Mouse (Mus musculus) stomach, embryonic 16.5 days (tissue): ENCODE measurements at regions not wholly inside any gene's neighbourhood (a gene's known extent, or its start where the extent isn't known, plus 50 kb on each side); places are given as distances from the start of the nearest gene placed in this dataset.
A peak's percentile ranks its signal among the peaks of the same experiment; 100 is the strongest.

Experiments used
- ATAC-seq: fragments of 200-750 bp; cut with Nextera tagmentation; 2 replicates; pipeline ENCODE4 v1.8.0; 2017; ENCODE audit warnings: moderate number of reproducible peaks, moderate TSS enrichment; ENCODE audit not compliant: insufficient read depth, low FRiP score
- H3K27ac ChIP-seq: fragments of 300-500 bp; sonication (generic); 2 replicates; pipeline ENCODE4 v1.5.1; 2014; ENCODE audit warnings: low read length
- H3K27me3 ChIP-seq: fragments of 300-500 bp; sonication (generic); 2 replicates; pipeline ENCODE4 v1.6.1; 2014; ENCODE audit warnings: low read length, control low read depth, mixed read lengths; ENCODE audit not compliant: control insufficient read depth, insufficient read depth
- H3K36me3 ChIP-seq: fragments of 300-500 bp; sonication (generic); 2 replicates; pipeline ENCODE4 v1.6.1; 2014; ENCODE audit warnings: low read length; ENCODE audit not compliant: control insufficient read depth, insufficient read depth
- H3K4me1 ChIP-seq: fragments of 300-500 bp; sonication (generic); 2 replicates; pipeline ENCODE4 v1.6.1; 2014; ENCODE audit warnings: low read length, control low read depth, mixed read lengths; ENCODE audit not compliant: control insufficient read depth, insufficient read depth
- H3K4me2 ChIP-seq: fragments of 300-500 bp; sonication (generic); 2 replicates; pipeline ENCODE4 v1.6.1; 2014; ENCODE audit warnings: low read depth, low read length, mixed read lengths
- H3K4me3 ChIP-seq: fragments of 300-500 bp; sonication (generic); replicated peaks from 2 replicates; pipeline ENCODE4 v1.5.1; 2014; ENCODE audit warnings: mild to moderate bottlenecking, low read length
- H3K9ac ChIP-seq: fragments of 300-500 bp; sonication (generic); 2 replicates; pipeline ENCODE4 v1.6.1; 2014; ENCODE audit warnings: low read length
- H3K9me3 ChIP-seq: fragments of 300-500 bp; sonication (generic); replicated peaks from 2 replicates; pipeline ENCODE4 v1.6.1; 2016; ENCODE audit warnings: low read length, control low read depth; ENCODE audit not compliant: control insufficient read depth
- WGBS: fragments of 180-500 bp; shearing (Covaris S2); extraction: QIAGEN DNeasy Blood & Tissue Kit; methylation state at CpG from one replicate; pipeline ENCODE4 v1.1.7; 2014; 5-methylcytosine and 5-hydroxymethylcytosine counted together

- ATAC-seq = no peak
- Histone ChIP-seq H3K27ac (no peak overlapping the region), H3K9ac (no peak overlapping the region), H3K27me3 (peaks cover 4% of the 10 kb centered on the region; the same call in 1 of the 2 replicates), H3K4me2 (no peak overlapping the region), H3K4me3 (no peak overlapping the region), H3K36me3 (no peaks in the 10 kb centered on the region), H3K9me3 (no peaks in the 10 kb centered on the region), H3K4me1 (peaks cover 5% of the 10 kb centered on the region)
- 67% methylated on average over 8 of the region's 8 CpGs for whole genome bisulfite sequencing
Measured at GRCm38 (mm10) chr17:14493751-14494320, 200.2 kb downstream of the Thbs2 start.

- Histone ChIP-seq H3K4me1 (peaks cover 5% of the 10 kb centered on the region), H3K9ac (no peak overlapping the region), H3K27ac (no peak overlapping the region), H3K36me3 (no peaks in the 10 kb centered on the region), H3K4me3 (no peak overlapping the region), H3K27me3 (peaks cover 4% of the 10 kb centered on the region; the same call in 1 of the 2 replicates), H3K4me2 (no peak overlapping the region), H3K9me3 (no peaks in the 10 kb centered on the region)
- 80% methylated on average over 10 of the region's 10 CpGs for WGBS
- ATAC-seq = no peak
Measured at GRCm38 (mm10) chr17:14492936-14493335, 201.1 kb downstream of the Thbs2 start.

DNA sequence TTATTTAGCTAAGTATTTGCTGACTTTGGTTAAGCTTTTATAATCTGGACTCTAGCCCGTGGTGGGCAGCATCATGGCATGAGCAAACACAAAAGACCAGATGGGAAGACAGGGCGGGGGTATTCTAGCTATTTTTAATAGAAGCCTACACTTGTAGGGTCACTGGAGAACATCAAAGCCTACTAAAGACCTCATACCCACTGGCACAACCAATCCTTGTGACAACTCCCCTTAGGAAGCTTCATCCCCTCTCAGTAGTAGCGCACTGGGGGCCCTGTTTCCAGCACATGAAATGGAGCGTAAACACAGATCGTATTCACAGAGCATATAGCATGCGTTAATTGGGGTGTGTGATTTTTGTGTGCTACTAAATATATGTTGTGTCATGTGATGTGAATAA is 202.4 kb downstream of the Smoc2 start:
- Histone ChIP-seq H3K27me3 (no peaks in the 10 kb centered on the region), H3K27ac (no peak overlapping the region), H3K9me3 (no peaks in the 10 kb centered on the region), H3K4me1 (no peaks in the 10 kb centered on the region), H3K4me2 (no peak overlapping the region), H3K4me3 (no peak overlapping the region), H3K9ac (no peak overlapping the region), H3K36me3 (no peaks in the 10 kb centered on the region)
- no peak for ATAC-seq
- WGBS = 86% methylated on average over 6 of the region's 6 CpGs

DNA sequence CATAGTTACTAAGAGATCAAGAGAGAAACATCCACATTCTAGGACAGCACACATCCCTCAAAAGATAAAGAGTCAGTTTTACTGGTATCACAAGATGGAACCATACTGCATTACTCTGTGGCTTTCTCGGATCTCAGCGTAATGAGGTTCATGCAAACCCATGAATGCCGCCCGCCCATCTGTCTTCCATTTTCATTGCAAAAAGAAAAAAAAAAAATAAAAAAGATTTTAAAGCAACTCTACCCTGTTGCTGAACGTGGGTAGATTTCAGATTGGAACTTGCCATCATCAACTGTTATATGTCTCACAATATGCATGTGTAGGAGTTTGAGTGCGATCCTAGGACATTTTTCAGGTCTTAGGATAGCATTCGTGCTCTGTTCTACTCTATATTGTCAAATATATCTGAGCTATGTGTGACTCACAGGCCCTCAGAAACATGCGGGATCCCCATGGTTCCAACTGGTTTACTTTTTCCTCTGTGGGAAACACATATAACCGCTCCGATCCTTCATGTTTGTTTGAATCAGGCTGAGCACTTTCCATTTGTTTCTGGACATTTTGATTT is 199.7 kb downstream of the Smoc2 start:
- Histone ChIP-seq H3K27ac (no peak overlapping the region), H3K36me3 (no peaks in the 10 kb centered on the region), H3K9me3 (no peaks in the 10 kb centered on the region), H3K27me3 (no peaks in the 10 kb centered on the region), H3K4me3 (no peak overlapping the region), H3K4me2 (no peak overlapping the region), H3K9ac (no peak overlapping the region), H3K4me1 (peaks cover 11% of the 10 kb centered on the region)
- ATAC-seq = no peak
- WGBS = 83% methylated on average over 10 of the region's 10 CpGs

GRCm38 (mm10) chr17:14476707-14477106 is 197.4 kb downstream of the Smoc2 start:
- WGBS = 79% methylated on average over 12 of the region's 12 CpGs
- Histone ChIP-seq H3K36me3 (no peaks in the 10 kb centered on the region), H3K4me1 (peaks cover 11% of the 10 kb centered on the region), H3K4me3 (no peak overlapping the region), H3K4me2 (no peak overlapping the region), H3K9me3 (no peaks in the 10 kb centered on the region), H3K27me3 (no peaks in the 10 kb centered on the region), H3K9ac (no peak overlapping the region), H3K27ac (no peak overlapping the region)
- ATAC-seq = no peak

DNA sequence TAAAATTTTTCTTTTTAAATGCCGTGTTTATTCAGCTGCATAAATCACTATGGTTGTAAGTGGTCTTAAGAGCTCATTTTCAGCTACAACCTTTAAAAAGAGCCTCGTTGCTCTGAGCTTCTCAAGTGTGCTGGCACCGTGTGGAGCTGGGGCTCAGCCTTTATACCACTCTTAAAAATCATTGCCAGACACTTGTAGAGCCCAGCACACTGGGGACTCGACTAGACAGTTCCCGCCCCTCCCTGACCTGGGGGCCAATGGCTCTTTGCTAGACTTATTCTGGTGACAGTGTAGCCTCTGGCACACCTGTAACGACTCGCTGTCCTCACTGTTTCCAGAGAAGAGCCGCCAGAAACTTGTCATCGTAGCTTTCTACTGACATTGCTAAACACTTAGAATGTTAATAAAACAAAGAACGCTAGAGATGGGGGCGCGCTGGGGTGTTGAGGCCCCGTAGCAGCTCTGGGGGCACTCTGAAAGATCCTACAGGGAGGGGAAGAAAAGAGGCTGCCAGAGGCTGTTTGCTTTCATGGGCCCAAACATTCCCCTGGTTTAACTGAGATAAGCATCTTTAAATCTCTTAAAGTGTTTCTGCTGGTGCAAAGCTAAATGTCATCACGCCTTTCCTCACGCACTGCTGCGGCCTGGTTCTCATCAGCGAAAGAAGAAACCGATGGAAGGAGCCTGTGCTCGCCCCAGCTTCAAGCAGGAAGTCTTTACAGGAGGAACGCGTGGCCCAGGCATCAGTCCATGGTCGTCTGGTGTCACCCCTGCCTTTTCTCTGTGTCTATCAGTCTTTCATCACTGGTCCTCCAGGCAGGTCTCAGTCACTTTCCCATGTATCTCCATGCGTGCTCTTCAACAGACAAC is 196.7 kb downstream of the Smoc2 start:
- H3K36me3 ChIP-seq = no peaks in the 10 kb centered on the region
- peak; percentile 44; the same call in 1 of the 2 replicates for ATAC-seq
- H3K4me2 ChIP-seq = 0 out of 2 replicates have a peak overlapping the region, but pooled peaks have one; percentile 11
- 0 out of 2 replicates have a peak overlapping the region, but pooled peaks have one; percentile 22 for H3K9ac ChIP-seq
- peaks cover 11% of the 10 kb centered on the region for H3K4me1 ChIP-seq
- no peaks in the 10 kb centered on the region for H3K9me3 ChIP-seq
- peak overlapping the region; percentile 16; the same call in 1 of the 2 replicates for H3K27ac ChIP-seq
- H3K4me3 ChIP-seq = no peak overlapping the region
- no peaks in the 10 kb centered on the region for H3K27me3 ChIP-seq
- 17% methylated on average over 23 of the region's 23 CpGs for WGBS

DNA sequence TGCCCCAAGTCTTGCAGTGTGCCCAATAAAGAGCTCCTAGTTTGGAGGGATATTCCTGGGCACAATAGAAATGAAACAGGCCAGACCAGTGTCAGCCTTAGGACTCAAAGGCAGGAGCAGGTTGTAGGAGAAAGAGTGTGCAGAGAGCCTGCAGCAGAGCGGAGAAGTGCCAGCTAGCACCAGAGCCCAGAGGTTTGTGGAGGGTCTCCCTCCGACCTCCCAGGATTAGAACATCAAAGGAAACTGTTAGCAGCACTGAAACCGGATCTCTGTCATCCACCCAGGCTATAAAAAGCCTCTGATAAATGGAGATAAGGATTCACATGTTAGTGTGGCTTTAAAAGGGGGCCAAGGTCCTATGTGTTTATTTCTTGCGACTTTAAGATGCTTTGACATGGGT is 196.0 kb downstream of the Smoc2 start:
- H3K27me3 ChIP-seq = no peaks in the 10 kb centered on the region
- H3K9me3 ChIP-seq = no peaks in the 10 kb centered on the region
- no peak overlapping the region for H3K4me2 ChIP-seq
- H3K4me3 ChIP-seq = no peak overlapping the region
- peaks cover 11% of the 10 kb centered on the region for H3K4me1 ChIP-seq
- H3K9ac ChIP-seq = no peak overlapping the region
- H3K36me3 ChIP-seq = no peaks in the 10 kb centered on the region
- WGBS = 18% methylated on average over 4 of the region's 4 CpGs
- ATAC-seq = no peak
- no peak overlapping the region for H3K27ac ChIP-seq

DNA sequence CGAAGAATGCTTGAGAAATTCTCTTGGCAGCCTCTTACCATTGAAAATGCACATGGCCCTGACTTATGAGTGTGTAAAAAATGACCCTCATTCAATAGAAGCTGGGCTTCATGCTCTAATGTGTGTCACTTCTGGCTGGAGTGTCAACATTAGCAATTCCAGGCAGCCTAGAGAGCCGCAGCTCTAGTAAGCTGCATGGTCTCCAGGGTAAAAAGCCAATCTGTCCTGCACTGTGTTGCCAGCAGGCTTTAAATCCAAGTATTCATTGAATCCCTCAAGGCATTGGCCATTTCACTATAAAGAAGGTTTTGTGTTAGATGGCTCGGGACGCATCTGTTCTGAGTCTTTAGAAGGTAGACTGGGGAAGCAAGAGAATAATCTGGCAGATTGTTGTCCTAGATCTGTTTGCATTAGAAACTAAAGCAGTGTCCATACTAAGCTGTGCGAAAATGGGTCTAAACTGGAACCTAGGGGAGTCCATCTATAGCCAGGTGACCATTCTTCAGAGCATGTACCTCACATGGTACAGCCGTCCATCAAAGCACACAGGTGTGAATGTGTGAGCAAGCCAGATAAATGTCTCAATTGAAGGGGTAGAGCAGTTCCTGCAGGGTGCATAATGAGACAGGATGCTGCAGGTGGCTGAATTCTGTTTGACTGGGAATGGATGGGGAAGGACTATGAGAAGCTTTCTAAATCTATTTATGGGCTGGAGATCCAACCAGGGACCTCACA is 189.6 kb downstream of the Smoc2 start:
- H3K27ac ChIP-seq = no peak overlapping the region
- H3K4me2 ChIP-seq = no peak overlapping the region
- H3K27me3 ChIP-seq = no peaks in the 10 kb centered on the region
- ATAC-seq = no peak
- H3K4me3 ChIP-seq = no peak overlapping the region
- H3K9me3 ChIP-seq = no peaks in the 10 kb centered on the region
- no peak overlapping the region for H3K9ac ChIP-seq
- H3K36me3 ChIP-seq = no peaks in the 10 kb centered on the region
- H3K4me1 ChIP-seq = no peaks in the 10 kb centered on the region
- WGBS = 63% methylated on average over 6 of the region's 6 CpGs
